Mouse (Mus musculus) heart, embryonic 14.5 days (tissue): Measurements from ENCODE around the gene Ccdc9. TPM values are rescaled to one million over a fixed set of nuclear protein-coding genes. Genes with fewer than 3 reads are reported as not detected.

Source experiments
- ATAC-seq: fragments of 200-750 bp; cut with Nextera tagmentation; 2 replicates; pipeline ENCODE4 v1.8.0; 2017; ENCODE audit warnings: low read depth, moderate TSS enrichment; ENCODE audit not compliant: insufficient number of reproducible peaks, insufficient read depth, low FRiP score
- H3K27ac ChIP-seq, 2 experiments: fragments of 200-500 bp in 1 of 2; fragments of 300-500 bp in 1 of 2; sonication (generic) in 1 of 2; replicated peaks in 1 of 2; 2 replicates each; pipeline ENCODE4 v1.5.1; 2012 to 2014; ENCODE audit warnings: low read depth in 2 of 2, low read length in 2 of 2, control low read depth in 1 of 2, mild to moderate bottlenecking in 1 of 2, mixed read lengths in 1 of 2; ENCODE audit not compliant: control insufficient read depth in 1 of 2, insufficient read depth in 1 of 2
- H3K27me3 ChIP-seq: fragments of 300-500 bp; sonication (generic); 2 replicates; pipeline ENCODE4 v1.6.1; 2014; ENCODE audit warnings: mild to moderate bottlenecking, low read length, control low read depth; ENCODE audit not compliant: control insufficient read depth, insufficient read depth
- H3K36me3 ChIP-seq: fragments of 300-500 bp; sonication (generic); 2 replicates; pipeline ENCODE4 v1.6.1; 2014; ENCODE audit warnings: mild to moderate bottlenecking, control low read depth, low read length, mixed read lengths; ENCODE audit not compliant: control insufficient read depth, insufficient read depth
- H3K4me1 ChIP-seq, 2 experiments: fragments of 200-500 bp in 1 of 2; fragments of 300-500 bp in 1 of 2; sonication (generic) in 1 of 2; 2 replicates each; pipeline ENCODE4 v1.6.1; 2012 to 2014; ENCODE audit warnings: low read length in 2 of 2, control low read depth in 1 of 2, mixed read lengths in 1 of 2; ENCODE audit not compliant: control insufficient read depth in 2 of 2, insufficient read depth in 2 of 2
- H3K4me2 ChIP-seq: fragments of 300-500 bp; sonication (generic); 2 replicates; pipeline ENCODE4 v1.6.1; 2014; ENCODE audit warnings: mild to moderate bottlenecking, low read length
- H3K4me3 ChIP-seq, 2 experiments: fragments of 200-500 bp in 1 of 2; fragments of 300-500 bp in 1 of 2; sonication (generic) in 1 of 2; 2 replicates each; pipeline ENCODE4 v1.5.1; 2012 to 2014; ENCODE audit warnings: low read length in 2 of 2, mild to moderate bottlenecking in 2 of 2, control low read depth in 1 of 2, low read depth in 1 of 2, moderate library complexity in 1 of 2; ENCODE audit not compliant: control insufficient read depth in 1 of 2, insufficient read depth in 1 of 2
- H3K9ac ChIP-seq: fragments of 300-500 bp; sonication (generic); 2 replicates; pipeline ENCODE4 v1.6.1; 2014; ENCODE audit warnings: mild to moderate bottlenecking, low read length
- H3K9me3 ChIP-seq: fragments of 300-500 bp; sonication (generic); 2 replicates; pipeline ENCODE4 v1.6.1; 2016; ENCODE audit warnings: low read length, control low read depth; ENCODE audit not compliant: control insufficient read depth
- WGBS: fragments of 180-500 bp; shearing (Covaris S2); extraction: QIAGEN DNeasy Blood & Tissue Kit; methylation state at CpG from one replicate; pipeline ENCODE4 v1.1.7; 2014; 5-methylcytosine and 5-hydroxymethylcytosine counted together
- polyA plus RNA-seq: library from polyadenylated mRNA; unstranded; fragments of >200 nt; fragmentation: Nextera tagmentation; extraction: Ambion mirVana; gene quantifications from 2 replicates; pipeline ENCODE4 v1.2.1, GENCODE M21; 2014

Gene Ccdc9
- polyA plus RNA-seq, 1 experiment from 2014 or later: 10.6 TPM

- WGBS: 30% methylated on average over 3 of the region's 4 CpGs
- no peaks in the 10 kb centered on the region for H3K36me3 ChIP-seq
- H3K4me3 ChIP-seq: no peak overlapping the region
- H3K27ac ChIP-seq: no peak overlapping the region
- no peaks in the 10 kb centered on the region for H3K27me3 ChIP-seq
- ATAC-seq: no peak
- no peaks in the 10 kb centered on the region for H3K9me3 ChIP-seq
- H3K4me2 ChIP-seq: no peak overlapping the region
- H3K4me1 ChIP-seq: no peaks in the 10 kb centered on the region
- H3K9ac ChIP-seq: no peak overlapping the region
Observed at GRCm38 (mm10) chr7:16245958-16246357, 40.6 kb downstream of the Ccdc9 start.

DNA sequence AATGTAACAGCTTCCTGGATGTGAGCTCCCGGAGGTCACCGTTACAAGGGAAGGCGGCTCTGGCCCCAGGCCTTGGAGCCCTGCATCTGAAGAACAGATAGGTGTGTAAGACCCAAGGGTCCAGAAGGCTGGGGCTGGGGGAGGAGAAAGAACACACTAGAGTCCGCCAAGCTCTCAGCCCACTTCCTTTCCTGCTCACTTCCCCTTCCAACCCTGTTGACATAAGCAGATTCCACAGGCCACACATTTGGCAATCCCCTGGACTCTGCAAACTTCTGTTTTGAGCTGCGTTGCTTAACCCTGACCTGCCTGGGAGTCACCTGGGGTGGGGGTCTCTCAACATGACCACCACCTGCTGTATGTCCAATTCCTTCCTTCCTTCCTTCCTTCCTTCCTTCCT lies 42.5 kb downstream of the Ccdc9 start, which contains the start of gene C5ar2:
Gene C5ar2 (minus strand): TSS at position 88 of the 400 bp plus-strand sequence.
- no peaks in the 10 kb centered on the region for H3K36me3 ChIP-seq
- no peak within 1 kb of the TSS for H3K9ac ChIP-seq
- H3K4me3 ChIP-seq: no peak within 1 kb of the TSS
- H3K9me3 ChIP-seq: no peaks in the 10 kb centered on the region
- 56% methylated on average over 5 of the region's 5 CpGs for WGBS
- no peaks in the 10 kb centered on the region for H3K4me1 ChIP-seq
- no peaks in the 10 kb centered on the region for H3K27me3 ChIP-seq
- ATAC-seq: no peak
- H3K27ac ChIP-seq: 0 out of 4 replicates have a peak within 1 kb of the TSS, but pooled peaks of 1 of the 2 experiments have one; percentile 41
- H3K4me2 ChIP-seq: no peak within 1 kb of the TSS

DNA sequence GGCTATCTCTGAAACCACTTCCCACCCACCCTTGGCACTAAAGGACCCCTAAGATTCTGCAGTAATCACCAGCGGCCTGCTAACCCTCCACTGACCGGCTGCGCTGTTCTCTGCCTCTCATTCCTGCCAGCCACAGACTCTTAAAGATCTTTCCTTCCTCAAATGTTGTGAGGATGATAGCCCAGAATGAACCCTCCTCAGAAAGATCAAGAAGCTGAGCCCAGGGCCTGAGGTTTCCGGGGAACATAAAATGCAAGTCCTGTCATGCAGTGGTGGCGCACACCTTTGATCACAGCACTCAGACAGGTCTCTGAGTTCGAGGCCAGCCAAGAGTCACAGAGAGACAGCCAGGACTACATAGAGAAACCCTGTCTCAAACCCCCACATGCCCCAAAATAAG lies 44.4 kb downstream of the Ccdc9 start:
- Histone ChIP-seq H3K4me3 (no peak overlapping the region), H3K4me1 (no peaks in the 10 kb centered on the region), H3K9ac (no peak overlapping the region), H3K36me3 (no peaks in the 10 kb centered on the region), H3K4me2 (no peak overlapping the region), H3K27me3 (no peaks in the 10 kb centered on the region), H3K9me3 (no peaks in the 10 kb centered on the region), H3K27ac (no peak overlapping the region)
- 77% methylated on average over 6 of the region's 6 CpGs for WGBS
- ATAC-seq: no peak

- H3K36me3 ChIP-seq: no peaks in the 10 kb centered on the region
- ATAC-seq: no peak
- H3K4me1 ChIP-seq: no peaks in the 10 kb centered on the region
- H3K4me2 ChIP-seq: no peak overlapping the region
- no peak overlapping the region for H3K4me3 ChIP-seq
- 0 out of 4 replicates have a peak overlapping the region, but pooled peaks of 1 of the 2 experiments have one; percentile 24 for H3K27ac ChIP-seq
- no peaks in the 10 kb centered on the region for H3K27me3 ChIP-seq
- no peak overlapping the region for H3K9ac ChIP-seq
- 45% methylated on average over 11 of the region's 11 CpGs for WGBS
- no peaks in the 10 kb centered on the region for H3K9me3 ChIP-seq
Observed at GRCm38 (mm10) chr7:16241787-16242186, 44.8 kb downstream of the Ccdc9 start.

GRCm38 (mm10) chr7:16240978-16241303 lies 45.7 kb downstream of the Ccdc9 start:
- Histone ChIP-seq H3K4me2 (no peak overlapping the region), H3K9me3 (no peaks in the 10 kb centered on the region), H3K4me1 (no peaks in the 10 kb centered on the region), H3K9ac (no peak overlapping the region), H3K4me3 (no peak overlapping the region), H3K27ac (no peak overlapping the region), H3K27me3 (no peaks in the 10 kb centered on the region), H3K36me3 (no peaks in the 10 kb centered on the region)
- WGBS: 80% methylated on average over 1 of the region's 1 CpGs
- ATAC-seq: no peak

GRCm38 (mm10) chr7:16240281-16240977 lies 46.2 kb downstream of the Ccdc9 start:
- ATAC-seq: peak; percentile 51
- H3K36me3 ChIP-seq: no peaks in the 10 kb centered on the region
- H3K9ac ChIP-seq: no peak overlapping the region
- H3K4me3 ChIP-seq: no peak overlapping the region
- H3K4me2 ChIP-seq: peak overlapping the region; percentile 25; the same call in 1 of the 2 replicates
- H3K4me1 ChIP-seq: no peaks in the 10 kb centered on the region
- H3K9me3 ChIP-seq: no peaks in the 10 kb centered on the region
- no peaks in the 10 kb centered on the region for H3K27me3 ChIP-seq
- WGBS: 52% methylated on average over 7 of the region's 7 CpGs
- peak overlapping the region in 1 of 2 experiments; percentile 44; a peak in 1 of 4 replicates for H3K27ac ChIP-seq

GRCm38 (mm10) chr7:16239554-16239997 lies 47.0 kb downstream of the Ccdc9 start:
- no peaks in the 10 kb centered on the region for H3K27me3 ChIP-seq
- no peak overlapping the region for H3K4me3 ChIP-seq
- WGBS: 39% methylated on average over 9 of the region's 9 CpGs
- H3K27ac ChIP-seq: peak overlapping the region; percentile 3 to 44; a peak in 1 of 4 replicates
- no peaks in the 10 kb centered on the region for H3K36me3 ChIP-seq
- no peak for ATAC-seq
- H3K4me2 ChIP-seq: peak overlapping the region; percentile 25
- H3K9me3 ChIP-seq: no peaks in the 10 kb centered on the region
- no peak overlapping the region; the same call in 1 of the 2 replicates for H3K9ac ChIP-seq
- no peaks in the 10 kb centered on the region for H3K4me1 ChIP-seq
